Mouse (Mus musculus) forebrain, embryonic 11.5 days (tissue): ENCODE results near the gene Fanca. TPM values are rescaled to one million over a fixed set of nuclear protein-coding genes. Genes with fewer than 3 reads are reported as not detected.
A peak's percentile ranks its signal among the peaks of the same experiment; 100 is the strongest.

ENCODE experiments used
- ATAC-seq: fragments of 200-750 bp; cut with Nextera tagmentation; replicated peaks from 2 replicates; pipeline ENCODE4 v1.8.0; 2017; ENCODE audit warnings: moderate TSS enrichment; ENCODE audit not compliant: low FRiP score
- DNase-seq: peaks from one replicate; pipeline ENCODE4 v3.0.0-alpha.2; 2017; ENCODE audit warnings: low spot score
- H3K27ac ChIP-seq: fragments of 300-500 bp; sonication (generic); 2 replicates; pipeline ENCODE4 v1.5.1; 2014; ENCODE audit warnings: low read depth, low read length
- H3K27me3 ChIP-seq: fragments of 300-500 bp; sonication (generic); 2 replicates; pipeline ENCODE4 v1.6.1; 2014; ENCODE audit warnings: mild to moderate bottlenecking, low read length, mixed read lengths; ENCODE audit not compliant: control insufficient read depth, insufficient read depth
- H3K36me3 ChIP-seq: fragments of 300-500 bp; sonication (generic); 2 replicates; pipeline ENCODE4 v1.6.1; 2014; ENCODE audit warnings: mild to moderate bottlenecking, low read length, moderate library complexity, mixed read lengths; ENCODE audit not compliant: control insufficient read depth, insufficient read depth
- H3K4me1 ChIP-seq: fragments of 300-500 bp; sonication (generic); replicated peaks from 2 replicates; pipeline ENCODE4 v1.6.1; 2014; ENCODE audit warnings: low read length, mixed read lengths; ENCODE audit not compliant: control insufficient read depth, insufficient read depth
- H3K4me2 ChIP-seq: fragments of 300-500 bp; sonication (generic); 2 replicates; pipeline ENCODE4 v1.6.1; 2014; ENCODE audit warnings: low read depth, mild to moderate bottlenecking, low read length, moderate library complexity, mixed read lengths; ENCODE audit not compliant: severe bottlenecking
- H3K4me3 ChIP-seq: fragments of 300-500 bp; sonication (generic); 2 replicates; pipeline ENCODE4 v1.5.1; 2014; ENCODE audit warnings: low read depth, low read length
- H3K9ac ChIP-seq: fragments of 300-500 bp; sonication (generic); 2 replicates; pipeline ENCODE4 v1.6.1; 2014; ENCODE audit warnings: low read length
- H3K9me3 ChIP-seq: fragments of 300-500 bp; sonication (generic); 2 replicates; pipeline ENCODE4 v1.6.1; 2016; ENCODE audit warnings: low read length, mixed read lengths; ENCODE audit not compliant: control insufficient read depth
- WGBS: fragments of 180-500 bp; shearing (Covaris S2); extraction: QIAGEN DNeasy Blood & Tissue Kit; methylation state at CpG from one replicate; pipeline ENCODE4 v1.1.7; 2014; 5-methylcytosine and 5-hydroxymethylcytosine counted together
- polyA plus RNA-seq: library from polyadenylated mRNA; unstranded; fragments of >200 nt; fragmentation: Nextera tagmentation; extraction: Ambion mirVana; gene quantifications from 2 replicates; pipeline ENCODE4 v1.2.1, GENCODE M21; 2014

Gene Fanca
- polyA plus RNA-seq, 1 experiment from 2014 or later, result 46.5 TPM

DNA sequence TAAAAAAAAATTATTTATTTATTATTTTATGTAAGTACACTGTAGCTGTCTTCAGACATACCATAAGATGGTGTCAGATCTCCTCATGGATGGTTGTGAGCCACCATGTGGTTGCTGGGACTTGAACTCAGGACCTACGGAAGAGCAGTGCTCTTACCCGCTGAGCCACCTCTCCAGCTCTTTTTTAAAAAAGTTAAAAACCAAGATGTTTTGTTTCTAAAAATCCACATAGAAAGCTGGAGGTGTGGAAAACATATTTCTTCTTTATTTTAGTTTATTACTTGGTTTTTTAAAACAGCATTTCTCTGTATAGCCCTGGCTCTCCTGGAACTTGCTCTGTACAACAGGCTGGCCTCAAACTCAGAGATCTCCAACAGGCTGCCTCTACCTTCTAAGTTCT lies 10.2 kb upstream of the Fanca start:
- no peaks in the 10 kb centered on the region for H3K4me1 ChIP-seq
- no peak overlapping the region for H3K9ac ChIP-seq
- DNase-seq (no peak), ATAC-seq (no peak)
- H3K9me3 ChIP-seq, result no peaks in the 10 kb centered on the region
- no peaks in the 10 kb centered on the region for H3K36me3 ChIP-seq
- H3K4me2 ChIP-seq, result no peak overlapping the region
- 89% methylated on average over 2 of the region's 2 CpGs for WGBS
- H3K27ac ChIP-seq, result no peak overlapping the region
- no peak overlapping the region for H3K4me3 ChIP-seq
- no peaks in the 10 kb centered on the region for H3K27me3 ChIP-seq

DNA sequence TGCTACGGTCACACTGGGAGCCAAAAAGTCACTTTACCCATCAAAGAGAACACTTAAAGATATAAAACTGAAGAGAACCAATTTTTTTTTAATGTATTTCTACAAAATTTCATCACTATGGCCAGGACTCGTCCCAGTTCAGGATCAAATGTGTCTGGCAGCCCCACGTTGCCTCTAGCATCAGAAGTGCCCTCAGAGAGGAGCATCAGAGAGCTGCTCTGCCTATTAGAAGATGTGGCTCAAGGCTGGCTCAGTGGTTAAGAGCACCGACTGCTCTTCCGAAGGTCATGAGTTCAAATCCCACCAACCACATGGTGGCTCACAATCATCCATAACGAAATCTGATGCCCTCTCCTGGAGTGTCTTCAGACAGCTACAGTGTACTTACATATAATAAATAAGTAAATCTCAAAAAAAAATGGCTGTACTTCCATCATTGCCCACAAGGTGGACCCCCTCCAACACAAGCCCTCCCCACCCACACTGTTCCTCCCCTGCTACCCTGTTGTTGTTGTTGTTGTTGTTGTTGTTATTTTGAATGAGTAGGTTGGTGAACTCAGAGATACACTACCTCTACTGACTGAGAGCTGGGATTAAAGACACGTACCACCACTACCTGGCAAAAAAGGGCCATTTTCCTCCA lies 1.3 kb upstream of the Fanca start:
- ATAC-seq (no peak), DNase-seq (peak; percentile 57)
- Histone ChIP-seq H3K9ac (no peak overlapping the region), H3K27me3 (no peaks in the 10 kb centered on the region), H3K9me3 (no peaks in the 10 kb centered on the region), H3K27ac (no peak overlapping the region), H3K4me3 (no peak overlapping the region), H3K4me1 (0 out of 2 replicates have a peak, but pooled peaks cover 2% of the 10 kb centered on the region), H3K36me3 (no peaks in the 10 kb centered on the region), H3K4me2 (no peak overlapping the region)
- WGBS, result 35% methylated on average over 7 of the region's 7 CpGs

- DNase-seq (no peak), ATAC-seq (peak; percentile 81)
- Histone ChIP-seq H3K4me3 (peak overlapping the region; percentile 59), H3K9ac (peak overlapping the region; percentile 80), H3K9me3 (no peaks in the 10 kb centered on the region), H3K27ac (0 out of 2 replicates have a peak overlapping the region, but pooled peaks have one; percentile 7), H3K36me3 (no peaks in the 10 kb centered on the region), H3K27me3 (no peaks in the 10 kb centered on the region), H3K4me2 (peak overlapping the region; percentile 61), H3K4me1 (0 out of 2 replicates have a peak, but pooled peaks cover 2% of the 10 kb centered on the region)
- WGBS, result 8% methylated on average over 21 of the region's 21 CpGs
Observed at GRCm38 (mm10) chr8:123317781-123318466, 452 bp downstream of the Fanca start.

DNA sequence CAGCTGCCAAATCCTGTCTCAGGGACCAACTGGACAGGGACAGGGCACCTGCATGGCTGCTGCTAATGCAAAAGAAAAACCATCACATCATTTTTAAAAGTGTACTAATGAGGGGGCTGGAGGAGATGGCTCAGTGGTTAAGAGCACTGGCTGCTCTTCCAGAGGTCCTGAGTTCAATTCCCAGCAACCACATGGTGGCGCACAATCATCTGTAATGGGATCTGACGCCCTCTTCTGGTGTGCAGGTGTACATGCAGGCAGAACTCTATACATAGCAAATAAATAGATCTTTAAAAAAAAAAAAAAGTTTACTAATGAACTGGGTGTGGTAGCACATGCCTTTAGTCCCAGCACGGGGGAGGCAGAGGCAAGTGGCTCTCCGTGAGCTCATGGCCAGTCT lies 9.6 kb downstream of the Fanca start:
- H3K27ac ChIP-seq, result no peak overlapping the region
- no peaks in the 10 kb centered on the region for H3K9me3 ChIP-seq
- peaks cover 3% of the 10 kb centered on the region for H3K36me3 ChIP-seq
- no peak overlapping the region for H3K4me3 ChIP-seq
- 73% methylated on average over 4 of the region's 4 CpGs for WGBS
- ATAC-seq (no peak), DNase-seq (no peak)
- H3K9ac ChIP-seq, result no peak overlapping the region
- H3K4me1 ChIP-seq, result no peaks in the 10 kb centered on the region
- no peaks in the 10 kb centered on the region for H3K27me3 ChIP-seq
- H3K4me2 ChIP-seq, result no peak overlapping the region

- Histone ChIP-seq H3K4me2 (no peak overlapping the region), H3K27ac (no peak overlapping the region), H3K9ac (no peak overlapping the region), H3K4me1 (no peaks in the 10 kb centered on the region), H3K9me3 (no peaks in the 10 kb centered on the region), H3K4me3 (no peak overlapping the region), H3K36me3 (peaks cover 5% of the 10 kb centered on the region; the same call in 1 of the 2 replicates), H3K27me3 (no peaks in the 10 kb centered on the region)
- DNase-seq (no peak), ATAC-seq (no peak)
- WGBS, result 95% methylated on average over 11 of the region's 11 CpGs
Observed at GRCm38 (mm10) chr8:123298301-123298700, 20.1 kb downstream of the Fanca start.

DNA sequence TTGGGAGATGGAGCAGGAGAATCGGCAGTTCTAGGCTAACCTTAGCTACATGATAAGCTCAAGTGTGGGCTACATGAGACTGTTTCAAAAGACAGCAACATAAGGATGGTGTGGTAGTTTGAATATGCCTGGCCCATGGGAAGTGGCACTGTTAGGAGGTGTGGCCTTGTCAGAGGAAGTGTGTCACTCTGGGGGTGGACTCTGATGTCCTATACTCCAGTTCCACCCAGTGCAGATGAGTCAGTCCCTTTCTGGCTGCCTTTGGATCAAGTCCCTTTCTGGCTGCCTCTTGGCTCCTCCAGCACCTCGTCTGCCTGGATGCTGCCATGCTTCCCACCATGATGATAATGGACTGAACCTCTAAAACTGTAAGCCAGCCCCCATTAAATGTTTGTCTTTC lies 25.6 kb downstream of the Fanca start:
- ATAC-seq, result no peak
- 76% methylated on average over 2 of the region's 2 CpGs for WGBS
- H3K9ac ChIP-seq, result no peak overlapping the region
- peaks cover 5% of the 10 kb centered on the region; the same call in 1 of the 2 replicates for H3K36me3 ChIP-seq
- DNase-seq, result no peak
- no peak overlapping the region for H3K27ac ChIP-seq
- H3K27me3 ChIP-seq, result no peaks in the 10 kb centered on the region
- H3K4me3 ChIP-seq, result no peak overlapping the region
- H3K4me1 ChIP-seq, result no peaks in the 10 kb centered on the region
- no peak overlapping the region for H3K4me2 ChIP-seq
- H3K9me3 ChIP-seq, result no peaks in the 10 kb centered on the region

DNA sequence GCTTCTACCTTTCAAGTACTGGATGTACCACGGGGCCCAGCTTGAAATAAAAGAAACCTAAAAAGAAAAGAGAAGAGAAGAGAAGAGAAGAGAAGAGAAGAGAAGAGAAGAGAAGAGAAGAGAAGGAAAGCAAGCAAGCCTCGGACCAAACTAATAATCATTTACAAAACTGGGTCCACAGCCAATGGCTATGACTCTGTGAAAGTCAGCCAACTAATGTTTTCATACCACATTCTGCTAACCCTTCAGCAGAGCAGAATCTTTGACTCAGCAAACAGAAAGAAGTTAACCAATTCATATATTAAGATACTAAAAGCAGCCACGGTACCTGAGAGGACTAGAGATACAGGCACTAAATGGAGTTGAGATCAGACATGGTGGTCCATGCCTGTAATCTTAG lies 26.1 kb downstream of the Fanca start:
- WGBS, result 86% methylated on average over 3 of the region's 3 CpGs
- Histone ChIP-seq H3K9me3 (no peaks in the 10 kb centered on the region), H3K9ac (no peak overlapping the region), H3K4me3 (no peak overlapping the region), H3K4me2 (no peak overlapping the region), H3K4me1 (no peaks in the 10 kb centered on the region), H3K27ac (no peak overlapping the region), H3K36me3 (peaks cover 5% of the 10 kb centered on the region; the same call in 1 of the 2 replicates), H3K27me3 (no peaks in the 10 kb centered on the region)
- DNase-seq (no peak), ATAC-seq (no peak)

DNA sequence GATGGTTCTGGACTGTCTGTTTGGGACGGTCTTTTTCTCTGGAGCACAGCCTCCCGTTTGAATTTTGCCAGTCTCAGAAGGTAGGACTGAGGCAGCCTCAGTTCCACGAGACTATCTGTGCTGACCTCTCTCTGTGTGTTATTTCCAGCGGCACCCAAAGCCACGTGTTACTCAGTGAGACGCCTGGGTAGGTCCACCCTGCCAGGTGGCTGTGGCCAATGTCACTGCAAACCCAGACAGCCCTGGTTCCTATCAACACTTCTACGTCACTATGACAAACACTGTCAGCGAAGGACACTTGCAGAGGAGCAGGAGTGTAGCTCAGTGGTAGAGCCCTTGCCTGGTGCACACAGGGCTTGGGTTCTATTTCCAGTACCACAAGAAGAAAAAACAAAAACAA lies 26.7 kb downstream of the Fanca start:
- WGBS, result 91% methylated on average over 8 of the region's 8 CpGs
- peaks cover 5% of the 10 kb centered on the region; the same call in 1 of the 2 replicates for H3K36me3 ChIP-seq
- no peak overlapping the region for H3K4me3 ChIP-seq

More for the DNA sequence above, 26.7 kb downstream of the Fanca start:
- Histone ChIP-seq H3K27me3 (no peaks in the 10 kb centered on the region), H3K9me3 (no peaks in the 10 kb centered on the region), H3K4me2 (no peak overlapping the region), H3K27ac (no peak overlapping the region), H3K4me1 (no peaks in the 10 kb centered on the region), H3K9ac (no peak overlapping the region)
- no peak for DNase-seq
- no peak for ATAC-seq
